Mouse (Mus musculus) intestine, embryonic 14.5 days (tissue): ENCODE measurements around the gene Rsf1. TPM values are rescaled to one million over a fixed set of nuclear protein-coding genes. Genes with fewer than 3 reads are reported as not detected.

ENCODE experiments used
- ATAC-seq: fragments of 200-750 bp; cut with Nextera tagmentation; replicated peaks from 2 replicates; pipeline ENCODE4 v1.8.0; 2017; ENCODE audit warnings: low read depth, moderate number of reproducible peaks, moderate TSS enrichment, moderate library complexity; ENCODE audit not compliant: low FRiP score, low TSS enrichment
- DNase-seq: peaks from one replicate; pipeline ENCODE4 v3.0.0-alpha.2; 2018; ENCODE audit warnings: low spot score
- H3K27ac ChIP-seq: fragments of 300-500 bp; sonication (generic); 2 replicates; pipeline ENCODE4 v1.5.1; 2014; ENCODE audit warnings: low read depth, mild to moderate bottlenecking, control low read depth
- H3K27me3 ChIP-seq: fragments of 300-500 bp; sonication (generic); replicated peaks from 2 replicates; pipeline ENCODE4 v1.6.1; 2014; ENCODE audit warnings: low read length, control low read depth; ENCODE audit not compliant: control insufficient read depth, insufficient read depth
- H3K36me3 ChIP-seq: fragments of 300-500 bp; sonication (generic); 2 replicates; pipeline ENCODE4 v1.6.1; 2014; ENCODE audit warnings: low read length, control low read depth; ENCODE audit not compliant: control insufficient read depth, insufficient read depth
- H3K4me1 ChIP-seq: fragments of 300-500 bp; sonication (generic); replicated peaks from 2 replicates; pipeline ENCODE4 v1.6.1; 2014; ENCODE audit warnings: low read length, control low read depth, mixed read lengths; ENCODE audit not compliant: control insufficient read depth, insufficient read depth
- H3K4me2 ChIP-seq: fragments of 300-500 bp; sonication (generic); 2 replicates; pipeline ENCODE4 v1.6.1; 2014; ENCODE audit warnings: low read length
- H3K4me3 ChIP-seq: fragments of 300-500 bp; sonication (generic); 2 replicates; pipeline ENCODE4 v1.5.1; 2014; ENCODE audit warnings: low read depth, low read length, control low read depth, mixed read lengths
- H3K9ac ChIP-seq: fragments of 300-500 bp; sonication (generic); 2 replicates; pipeline ENCODE4 v1.6.1; 2014; ENCODE audit warnings: mild to moderate bottlenecking, low read length
- H3K9me3 ChIP-seq: fragments of 300-500 bp; sonication (generic); 2 replicates; pipeline ENCODE4 v1.6.1; 2016; ENCODE audit warnings: low read length, control low read depth; ENCODE audit not compliant: control insufficient read depth
- WGBS: fragments of 180-500 bp; shearing (Covaris S2); extraction: QIAGEN DNeasy Blood & Tissue Kit; methylation state at CpG from one replicate; pipeline ENCODE4 v1.1.7; 2014; 5-methylcytosine and 5-hydroxymethylcytosine counted together
- polyA plus RNA-seq: library from polyadenylated mRNA; unstranded; fragments of >200 nt; fragmentation: Nextera tagmentation; extraction: Ambion mirVana; gene quantifications from 2 replicates; pipeline ENCODE4 v1.2.1, GENCODE M21; 2014

The Rsf1 gene
- polyA plus RNA-seq, 1 experiment from 2014 or later = 20.3 TPM

- Histone ChIP-seq H3K9me3 (no peaks in the 10 kb centered on the region), H3K9ac (no peak overlapping the region), H3K27me3 (no peaks in the 10 kb centered on the region), H3K4me2 (no peak overlapping the region), H3K36me3 (peaks cover 12% of the 10 kb centered on the region; the same call in 1 of the 2 replicates), H3K4me3 (no peak overlapping the region), H3K27ac (no peak overlapping the region), H3K4me1 (no peaks in the 10 kb centered on the region)
- ATAC-seq = no peak
- DNase-seq = no peak
- 91% methylated on average over 5 of the region's 5 CpGs for WGBS
These were observed 68.0 kb downstream of the Rsf1 start for GRCm38 (mm10) chr7:97647656-97648055.

GRCm38 (mm10) chr7:97650729-97651128 lies 71.0 kb downstream of the Rsf1 start:
- ATAC-seq (no peak), DNase-seq (no peak)
- no peak overlapping the region for H3K4me2 ChIP-seq
- no peaks in the 10 kb centered on the region for H3K27me3 ChIP-seq
- H3K36me3 ChIP-seq = peaks cover 35% of the 10 kb centered on the region
- H3K27ac ChIP-seq = no peak overlapping the region
- H3K4me1 ChIP-seq = no peaks in the 10 kb centered on the region
- 81% methylated on average over 4 of the region's 4 CpGs for WGBS
- H3K9ac ChIP-seq = no peak overlapping the region
- no peak overlapping the region for H3K4me3 ChIP-seq
- no peaks in the 10 kb centered on the region for H3K9me3 ChIP-seq

- Histone ChIP-seq H3K4me3 (no peak overlapping the region), H3K4me1 (no peaks in the 10 kb centered on the region), H3K36me3 (peaks cover 42% of the 10 kb centered on the region), H3K9me3 (no peaks in the 10 kb centered on the region), H3K27me3 (no peaks in the 10 kb centered on the region), H3K4me2 (no peak overlapping the region), H3K9ac (no peak overlapping the region), H3K27ac (no peak overlapping the region)
- DNase-seq (no peak), ATAC-seq (no peak)
- 88% methylated on average over 6 of the region's 6 CpGs for WGBS
These were observed 76.5 kb downstream of the Rsf1 start for GRCm38 (mm10) chr7:97656144-97656543.

GRCm38 (mm10) chr7:97661634-97662033 lies 81.9 kb downstream of the Rsf1 start:
- no peaks in the 10 kb centered on the region for H3K27me3 ChIP-seq
- DNase-seq (no peak), ATAC-seq (no peak)
- peaks cover 54% of the 10 kb centered on the region for H3K36me3 ChIP-seq
- H3K4me2 ChIP-seq = no peak overlapping the region
- no peak overlapping the region for H3K9ac ChIP-seq
- no peaks in the 10 kb centered on the region for H3K4me1 ChIP-seq
- H3K4me3 ChIP-seq = no peak overlapping the region
- no peak overlapping the region for H3K27ac ChIP-seq
- 95% methylated on average over 4 of the region's 4 CpGs for WGBS
- H3K9me3 ChIP-seq = no peaks in the 10 kb centered on the region

GRCm38 (mm10) chr7:97679239-97679638 lies 99.5 kb downstream of the Rsf1 start:
- H3K36me3 ChIP-seq = peaks cover 80% of the 10 kb centered on the region
- DNase-seq (no peak), ATAC-seq (no peak)
- no peak overlapping the region for H3K4me2 ChIP-seq
- no peaks in the 10 kb centered on the region for H3K9me3 ChIP-seq
- no peaks in the 10 kb centered on the region for H3K27me3 ChIP-seq
- no peak overlapping the region for H3K27ac ChIP-seq
- no peak overlapping the region for H3K4me3 ChIP-seq
- H3K4me1 ChIP-seq = no peaks in the 10 kb centered on the region
- WGBS = 25% methylated on average over 1 of the region's 1 CpGs
- no peak overlapping the region for H3K9ac ChIP-seq

GRCm38 (mm10) chr7:97687831-97688230 lies 108.1 kb downstream of the Rsf1 start:
- Histone ChIP-seq H3K4me2 (no peak overlapping the region), H3K4me3 (no peak overlapping the region), H3K9me3 (no peaks in the 10 kb centered on the region), H3K4me1 (no peaks in the 10 kb centered on the region), H3K9ac (no peak overlapping the region), H3K27ac (no peak overlapping the region), H3K36me3 (peaks cover 48% of the 10 kb centered on the region), H3K27me3 (no peaks in the 10 kb centered on the region)
- no peak for ATAC-seq
- no peak for DNase-seq
- 86% methylated on average over 2 of the region's 2 CpGs for WGBS

GRCm38 (mm10) chr7:97695441-97695840 lies 115.8 kb downstream of the Rsf1 start:
- WGBS = 95% methylated on average over 1 of the region's 1 CpGs
- Histone ChIP-seq H3K27ac (no peak overlapping the region), H3K9ac (no peak overlapping the region), H3K4me3 (no peak overlapping the region), H3K36me3 (no peaks in the 10 kb centered on the region), H3K4me1 (peaks cover 6% of the 10 kb centered on the region; the same call in 1 of the 2 replicates), H3K9me3 (no peaks in the 10 kb centered on the region), H3K4me2 (no peak overlapping the region), H3K27me3 (no peaks in the 10 kb centered on the region)
- no peak for DNase-seq
- ATAC-seq = no peak

GRCm38 (mm10) chr7:97696133-97696505 lies 116.4 kb downstream of the Rsf1 start:
- H3K4me3 ChIP-seq = peak overlapping the region; percentile 98
- peak overlapping the region; percentile 89 for H3K9ac ChIP-seq
- peak; percentile 73 for ATAC-seq
- H3K4me1 ChIP-seq = peaks cover 6% of the 10 kb centered on the region; the same call in 1 of the 2 replicates
- H3K36me3 ChIP-seq = no peaks in the 10 kb centered on the region
- H3K27me3 ChIP-seq = no peaks in the 10 kb centered on the region
- H3K4me2 ChIP-seq = peak overlapping the region; percentile 71
- no peak for DNase-seq
- WGBS = 38% methylated on average over 19 of the region's 19 CpGs
- H3K9me3 ChIP-seq = no peaks in the 10 kb centered on the region
- peak overlapping the region; percentile 77 for H3K27ac ChIP-seq

- ATAC-seq = peak; percentile 99
- H3K27ac ChIP-seq = peak within 1 kb of the TSS; percentile 79
- H3K27me3 ChIP-seq = no peaks in the 10 kb centered on the region
- H3K36me3 ChIP-seq = no peaks in the 10 kb centered on the region
- H3K4me2 ChIP-seq = peak within 1 kb of the TSS; percentile 71
- H3K4me1 ChIP-seq = peaks cover 6% of the 10 kb centered on the region; the same call in 1 of the 2 replicates
- WGBS = under 1% methylated on average over 63 of the region's 63 CpGs
- H3K9me3 ChIP-seq = no peaks in the 10 kb centered on the region
- H3K4me3 ChIP-seq = peak within 1 kb of the TSS; percentile 98
- H3K9ac ChIP-seq = peak within 1 kb of the TSS; percentile 89
- DNase-seq = peak; percentile 94
These were observed 117.0 kb downstream of the Rsf1 start, which contains the start of gene Clns1a for GRCm38 (mm10) chr7:97696506-97697254. TSS of gene Clns1a (plus strand) at chr7:97696634.
